Mouse (Mus musculus): ENCODE measurements around the gene Olfr78. TPM values are rescaled to one million over a fixed set of nuclear protein-coding genes. Genes with fewer than 3 reads are reported as not detected.

Olfr78 gene
- 0.13 and 0.17 TPM in 2 replicates for polyA plus RNA-seq (2014; fragmentation: Nextera tagmentation; extraction: Ambion mirVana)

- no peak for DNase-seq (ENCODE audit: low spot score)
- no peaks in the 10 kb centered on the region for H3K36me3 ChIP-seq (replicated peaks; ENCODE audit: control insufficient read depth, insufficient read depth)
- H3K4me3 ChIP-seq (replicated peaks; ENCODE audit: low read length) = no peak within 1 kb of the TSS
- no peak within 1 kb of the TSS for H3K27ac ChIP-seq
- H3K27me3 ChIP-seq (ENCODE audit: control insufficient read depth, insufficient read depth, low read length) = no peaks in the 10 kb centered on the region
- H3K9ac ChIP-seq = no peak within 1 kb of the TSS
- no peaks in the 10 kb centered on the region for H3K9me3 ChIP-seq (ENCODE audit: control insufficient read depth, low read length)
- 73% methylated on average over 4 of the region's 4 CpGs for WGBS
- no peaks in the 10 kb centered on the region for H3K4me1 ChIP-seq (replicated peaks; ENCODE audit: control insufficient read depth, insufficient read depth, low read length)
- ATAC-seq (ENCODE audit: low FRiP score) = no peak
- H3K4me2 ChIP-seq (replicated peaks) = no peak within 1 kb of the TSS
These were observed at the start of gene Olfr78, which contains the start of gene Olfr560 for GRCm38 (mm10) chr7:102759266-102759665. Gene Olfr78, minus strand, starts transcription at chr7:102759471. Gene Olfr560, minus strand, starts transcription at chr7:102759366.

- H3K27me3 ChIP-seq (ENCODE audit: control insufficient read depth, insufficient read depth, low read length) = no peaks in the 10 kb centered on the region
- H3K4me2 ChIP-seq (replicated peaks) = no peak within 1 kb of the TSS
- ATAC-seq (ENCODE audit: low FRiP score) = no peak
- no peak within 1 kb of the TSS for H3K27ac ChIP-seq
- no peaks in the 10 kb centered on the region for H3K9me3 ChIP-seq (ENCODE audit: control insufficient read depth, low read length)
- H3K9ac ChIP-seq = no peak within 1 kb of the TSS
- no peaks in the 10 kb centered on the region for H3K36me3 ChIP-seq (replicated peaks; ENCODE audit: control insufficient read depth, insufficient read depth)
- H3K4me3 ChIP-seq (replicated peaks; ENCODE audit: low read length) = no peak within 1 kb of the TSS
- no peaks in the 10 kb centered on the region for H3K4me1 ChIP-seq (replicated peaks; ENCODE audit: control insufficient read depth, insufficient read depth, low read length)
- DNase-seq (ENCODE audit: low spot score) = no peak
These were observed 43.9 kb upstream of the Olfr78 start, which contains the start of gene Olfr564 for GRCm38 (mm10) chr7:102803180-102803579. Gene Olfr564, plus strand, starts transcription at chr7:102803480.

GRCm38 (mm10) chr7:102770921-102771320 lies 11.7 kb upstream of the Olfr78 start, which contains the start of gene Olfr561:
Gene Olfr561, plus strand, starts transcription at chr7:102771221.
- Histone ChIP-seq H3K9ac (no peak within 1 kb of the TSS), H3K4me2 (replicated peaks) (no peak within 1 kb of the TSS), H3K27ac (no peak within 1 kb of the TSS), H3K4me3 (replicated peaks; ENCODE audit: low read length) (no peak within 1 kb of the TSS), H3K9me3 (ENCODE audit: control insufficient read depth, low read length) (no peaks in the 10 kb centered on the region), H3K36me3 (replicated peaks; ENCODE audit: control insufficient read depth, insufficient read depth) (no peaks in the 10 kb centered on the region), H3K4me1 (replicated peaks; ENCODE audit: control insufficient read depth, insufficient read depth, low read length) (no peaks in the 10 kb centered on the region), H3K27me3 (ENCODE audit: control insufficient read depth, insufficient read depth, low read length) (no peaks in the 10 kb centered on the region)
- DNase-seq (ENCODE audit: low spot score) (no peak), ATAC-seq (ENCODE audit: low FRiP score) (no peak)
- 86% methylated on average over 2 of the region's 2 CpGs for WGBS

- no peak for ATAC-seq (ENCODE audit: low FRiP score)
These were observed 7.2 kb downstream of the Olfr78 start for GRCm38 (mm10) chr7:102752086-102752485.

GRCm38 (mm10) chr7:102737705-102738104 lies 21.6 kb downstream of the Olfr78 start:
- H3K9me3 ChIP-seq (ENCODE audit: control insufficient read depth, low read length) = no peaks in the 10 kb centered on the region
- no peak overlapping the region for H3K4me2 ChIP-seq (replicated peaks)
- H3K4me1 ChIP-seq (replicated peaks; ENCODE audit: control insufficient read depth, insufficient read depth, low read length) = no peaks in the 10 kb centered on the region
- WGBS = 80% methylated on average over 2 of the region's 2 CpGs
- DNase-seq (ENCODE audit: low spot score) = no peak
- no peak overlapping the region for H3K27ac ChIP-seq
- no peaks in the 10 kb centered on the region for H3K36me3 ChIP-seq (replicated peaks; ENCODE audit: control insufficient read depth, insufficient read depth)
- no peak overlapping the region for H3K4me3 ChIP-seq (replicated peaks; ENCODE audit: low read length)
- no peaks in the 10 kb centered on the region for H3K27me3 ChIP-seq (ENCODE audit: control insufficient read depth, insufficient read depth, low read length)
- no peak overlapping the region for H3K9ac ChIP-seq
- ATAC-seq (ENCODE audit: low FRiP score) = no peak

More at GRCm38 (mm10) chr7:102752086-102752485, 7.2 kb downstream of the Olfr78 start:
- Histone ChIP-seq H3K27me3 (ENCODE audit: control insufficient read depth, insufficient read depth, low read length) (no peaks in the 10 kb centered on the region), H3K36me3 (replicated peaks; ENCODE audit: control insufficient read depth, insufficient read depth) (no peaks in the 10 kb centered on the region), H3K4me1 (replicated peaks; ENCODE audit: control insufficient read depth, insufficient read depth, low read length) (no peaks in the 10 kb centered on the region), H3K9me3 (ENCODE audit: control insufficient read depth, low read length) (no peaks in the 10 kb centered on the region), H3K9ac (no peak overlapping the region), H3K27ac (no peak overlapping the region), H3K4me3 (replicated peaks; ENCODE audit: low read length) (no peak overlapping the region), H3K4me2 (replicated peaks) (no peak overlapping the region)
- DNase-seq (ENCODE audit: low spot score) = no peak
- 26% methylated on average over 1 of the region's 1 CpGs for WGBS

GRCm38 (mm10) chr7:102733793-102734192 lies 25.5 kb downstream of the Olfr78 start:
- H3K4me3 ChIP-seq (replicated peaks; ENCODE audit: low read length) = no peak overlapping the region
- H3K9me3 ChIP-seq (ENCODE audit: control insufficient read depth, low read length) = no peaks in the 10 kb centered on the region
- no peak for DNase-seq (ENCODE audit: low spot score)
- no peak overlapping the region for H3K9ac ChIP-seq
- no peaks in the 10 kb centered on the region for H3K4me1 ChIP-seq (replicated peaks; ENCODE audit: control insufficient read depth, insufficient read depth, low read length)
- WGBS = 62% methylated on average over 1 of the region's 1 CpGs
- ATAC-seq (ENCODE audit: low FRiP score) = no peak
- no peak overlapping the region for H3K4me2 ChIP-seq (replicated peaks)
- no peaks in the 10 kb centered on the region for H3K36me3 ChIP-seq (replicated peaks; ENCODE audit: control insufficient read depth, insufficient read depth)
- no peaks in the 10 kb centered on the region for H3K27me3 ChIP-seq (ENCODE audit: control insufficient read depth, insufficient read depth, low read length)
- H3K27ac ChIP-seq = no peak overlapping the region

GRCm38 (mm10) chr7:102727391-102727790 lies 31.9 kb downstream of the Olfr78 start, which contains the start of gene Olfr559:
Gene Olfr559, minus strand, starts transcription at chr7:102727491.
- Histone ChIP-seq H3K9me3 (ENCODE audit: control insufficient read depth, low read length) (no peaks in the 10 kb centered on the region), H3K36me3 (replicated peaks; ENCODE audit: control insufficient read depth, insufficient read depth) (no peaks in the 10 kb centered on the region), H3K9ac (no peak within 1 kb of the TSS), H3K27ac (no peak within 1 kb of the TSS), H3K4me3 (replicated peaks; ENCODE audit: low read length) (no peak within 1 kb of the TSS), H3K4me2 (replicated peaks) (no peak within 1 kb of the TSS), H3K4me1 (replicated peaks; ENCODE audit: control insufficient read depth, insufficient read depth, low read length) (no peaks in the 10 kb centered on the region), H3K27me3 (ENCODE audit: control insufficient read depth, insufficient read depth, low read length) (no peaks in the 10 kb centered on the region)
- no peak for ATAC-seq (ENCODE audit: low FRiP score)
- no peak for DNase-seq (ENCODE audit: low spot score)

- H3K9me3 ChIP-seq (ENCODE audit: control insufficient read depth, low read length) = no peaks in the 10 kb centered on the region
- H3K36me3 ChIP-seq (replicated peaks; ENCODE audit: control insufficient read depth, insufficient read depth) = no peaks in the 10 kb centered on the region
- H3K4me1 ChIP-seq (replicated peaks; ENCODE audit: control insufficient read depth, insufficient read depth, low read length) = no peaks in the 10 kb centered on the region
- ATAC-seq (ENCODE audit: low FRiP score) (no peak), DNase-seq (ENCODE audit: low spot score) (no peak)
- no peaks in the 10 kb centered on the region for H3K27me3 ChIP-seq (ENCODE audit: control insufficient read depth, insufficient read depth, low read length)
- no peak within 1 kb of the TSS for H3K27ac ChIP-seq
- no peak within 1 kb of the TSS for H3K4me3 ChIP-seq (replicated peaks; ENCODE audit: low read length)
- H3K9ac ChIP-seq = no peak within 1 kb of the TSS
- 43% methylated on average over 1 of the region's 1 CpGs for WGBS
- no peak within 1 kb of the TSS for H3K4me2 ChIP-seq (replicated peaks)
These were observed 40.3 kb downstream of the Olfr78 start, which contains the start of gene Olfr33 for GRCm38 (mm10) chr7:102718970-102719369. Gene Olfr33, minus strand, starts transcription at chr7:102719070.

GRCm38 (mm10) chr7:102701915-102702314 lies 57.4 kb downstream of the Olfr78 start, which contains the start of gene Olfr558:
Gene Olfr558, plus strand, starts transcription at chr7:102702215.
- Histone ChIP-seq H3K9ac (no peak within 1 kb of the TSS), H3K27me3 (ENCODE audit: control insufficient read depth, insufficient read depth, low read length) (no peaks in the 10 kb centered on the region), H3K4me3 (replicated peaks; ENCODE audit: low read length) (no peak within 1 kb of the TSS), H3K4me2 (replicated peaks) (no peak within 1 kb of the TSS), H3K9me3 (ENCODE audit: control insufficient read depth, low read length) (no peaks in the 10 kb centered on the region), H3K27ac (no peak within 1 kb of the TSS), H3K36me3 (replicated peaks; ENCODE audit: control insufficient read depth, insufficient read depth) (no peaks in the 10 kb centered on the region), H3K4me1 (replicated peaks; ENCODE audit: control insufficient read depth, insufficient read depth, low read length) (no peaks in the 10 kb centered on the region)
- ATAC-seq (ENCODE audit: low FRiP score) = no peak
- no peak for DNase-seq (ENCODE audit: low spot score)

GRCm38 (mm10) chr7:102698461-102698860 lies 60.8 kb downstream of the Olfr78 start:
- Histone ChIP-seq H3K4me2 (replicated peaks) (no peak overlapping the region), H3K4me1 (replicated peaks; ENCODE audit: control insufficient read depth, insufficient read depth, low read length) (no peaks in the 10 kb centered on the region), H3K4me3 (replicated peaks; ENCODE audit: low read length) (no peak overlapping the region), H3K9me3 (ENCODE audit: control insufficient read depth, low read length) (no peaks in the 10 kb centered on the region), H3K9ac (no peak overlapping the region), H3K27me3 (ENCODE audit: control insufficient read depth, insufficient read depth, low read length) (no peaks in the 10 kb centered on the region), H3K36me3 (replicated peaks; ENCODE audit: control insufficient read depth, insufficient read depth) (no peaks in the 10 kb centered on the region), H3K27ac (no peak overlapping the region)
- whole genome bisulfite sequencing = 90% methylated on average over 7 of the region's 7 CpGs
- DNase-seq (ENCODE audit: low spot score) (no peak), ATAC-seq (ENCODE audit: low FRiP score) (no peak)
